Mouse (Mus musculus) megakaryocyte, embryonic 14.5 days (primary cell): ENCODE results near the gene Lingo1.

Source experiments
- FLI1 ChIP-seq: IDR thresholded peaks from 2 replicates; pipeline ENCODE4 v1.6.1; 2012; ENCODE audit warnings: low read length, inconsistent platforms, mixed read lengths
- GATA1 ChIP-seq: IDR thresholded peaks from 3 replicates; pipeline ENCODE4 v1.6.1; 2012; ENCODE audit warnings: mixed read lengths, low read length, inconsistent platforms, borderline replicate concordance

DNA sequence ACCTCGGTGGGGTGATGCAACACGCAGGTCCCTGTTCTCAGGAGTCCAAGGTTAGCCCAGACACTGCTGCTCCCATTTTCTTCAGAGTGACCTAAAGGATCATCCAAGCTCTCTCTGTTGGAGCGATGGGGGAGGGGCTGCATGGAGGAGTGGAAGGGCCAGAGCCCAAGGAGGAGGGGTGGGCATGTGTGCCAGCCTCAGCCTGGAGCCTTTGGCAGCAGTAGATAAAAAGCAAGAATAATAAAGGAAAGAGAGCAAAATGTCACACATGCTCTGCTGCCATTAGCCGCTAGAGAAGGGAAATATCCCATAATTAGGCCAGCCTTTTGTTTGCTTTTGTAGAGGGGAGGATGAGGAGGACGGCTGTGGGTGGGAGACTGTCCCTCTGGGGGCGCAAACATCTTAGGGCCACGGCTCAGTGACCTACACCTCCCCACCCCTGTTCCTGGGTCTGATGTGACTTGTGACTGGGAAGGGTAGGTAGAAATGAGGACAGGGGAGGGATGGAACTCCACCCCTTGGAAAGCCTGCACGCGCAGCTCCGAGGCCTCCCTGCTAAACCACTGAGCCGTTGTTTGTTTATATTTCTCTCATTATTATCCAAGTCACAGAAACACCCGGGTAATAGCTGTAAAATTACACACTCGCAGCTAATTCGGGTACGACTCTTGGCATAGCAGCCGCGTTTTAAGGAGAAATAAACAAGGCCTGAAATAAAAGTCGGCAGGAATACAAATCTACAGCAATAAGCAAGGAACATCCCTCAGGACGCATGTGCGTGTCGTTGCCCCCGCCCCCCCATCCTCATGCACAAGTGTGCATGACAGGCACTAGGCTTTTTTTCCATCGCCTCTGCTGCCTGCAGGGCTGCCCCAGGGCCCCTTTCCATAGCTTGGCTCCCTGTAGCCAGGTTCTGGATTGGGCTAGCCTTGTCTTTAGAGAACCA lies 223.5 kb downstream of the Lingo1 start:
- no peak for TF ChIP-seq GATA1
- no peak for TF ChIP-seq FLI1
